Mouse (Mus musculus): ENCODE data around the gene Zzz3. TPM values are rescaled to one million over a fixed set of nuclear protein-coding genes. Genes with fewer than 3 reads are reported as not detected.

Gene Zzz3
- polyA plus RNA-seq, 1 experiment, result 35.7 TPM

GRCm38 (mm10) chr3:152494667-152495360 lies 99.5 kb downstream of the Zzz3 start:
- no peaks in the 10 kb centered on the region for H3K4me1 ChIP-seq (replicated peaks; ENCODE audit: control insufficient read depth, insufficient read depth, low read length)
- H3K4me3 ChIP-seq (ENCODE audit: control insufficient read depth, insufficient read depth, low read length), result no peak overlapping the region
- no peak overlapping the region for H3K27ac ChIP-seq (ENCODE audit: control insufficient read depth, insufficient read depth, low read length)
- TF ChIP-seq CTCF (IDR thresholded peaks at IDR 0.05; ENCODE audit: borderline replicate concordance, control insufficient read depth, extremely low read depth, insufficient read depth, low read length, poor library complexity) (no peak), POLR2A (IDR thresholded peaks at IDR 0.05; ENCODE audit: control insufficient read depth, extremely low read depth, insufficient read depth, low read length, poor library complexity) (no peak)
- no peak for DNase-seq
- no peaks in the 10 kb centered on the region for H3K27me3 ChIP-seq (ENCODE audit: control insufficient read depth, insufficient read depth, low read length)
- 90% methylated on average over 12 of the region's 12 CpGs for WGBS
- H3K36me3 ChIP-seq (ENCODE audit: control insufficient read depth, insufficient read depth, low read length), result no peaks in the 10 kb centered on the region

- H3K4me1 ChIP-seq (replicated peaks; ENCODE audit: control insufficient read depth, insufficient read depth, low read length), result no peaks in the 10 kb centered on the region
- TF ChIP-seq POLR2A (IDR thresholded peaks at IDR 0.05; ENCODE audit: control insufficient read depth, extremely low read depth, insufficient read depth, low read length, poor library complexity), result no peak
- TF ChIP-seq CTCF (IDR thresholded peaks at IDR 0.05; ENCODE audit: borderline replicate concordance, control insufficient read depth, extremely low read depth, insufficient read depth, low read length, poor library complexity), result no peak
- WGBS, result 97% methylated on average over 8 of the region's 8 CpGs
Observed at GRCm38 (mm10) chr3:152495415-152495898, 100.2 kb downstream of the Zzz3 start.

GRCm38 (mm10) chr3:152497084-152497483 lies 101.8 kb downstream of the Zzz3 start:
- H3K27me3 ChIP-seq (ENCODE audit: control insufficient read depth, insufficient read depth, low read length), result no peaks in the 10 kb centered on the region
- 93% methylated on average over 7 of the region's 7 CpGs for WGBS
- H3K36me3 ChIP-seq (ENCODE audit: control insufficient read depth, insufficient read depth, low read length), result no peaks in the 10 kb centered on the region
- no peak for DNase-seq
- no peak overlapping the region for H3K27ac ChIP-seq (ENCODE audit: control insufficient read depth, insufficient read depth, low read length)
- no peaks in the 10 kb centered on the region for H3K4me1 ChIP-seq (replicated peaks; ENCODE audit: control insufficient read depth, insufficient read depth, low read length)
- no peak overlapping the region for H3K4me3 ChIP-seq (ENCODE audit: control insufficient read depth, insufficient read depth, low read length)
- no peak for TF ChIP-seq POLR2A (IDR thresholded peaks at IDR 0.05; ENCODE audit: control insufficient read depth, extremely low read depth, insufficient read depth, low read length, poor library complexity)
- TF ChIP-seq CTCF (IDR thresholded peaks at IDR 0.05; ENCODE audit: borderline replicate concordance, control insufficient read depth, extremely low read depth, insufficient read depth, low read length, poor library complexity), result no peak

More at GRCm38 (mm10) chr3:152495415-152495898, 100.2 kb downstream of the Zzz3 start:
- Histone ChIP-seq H3K4me3 (ENCODE audit: control insufficient read depth, insufficient read depth, low read length) (no peak overlapping the region), H3K27ac (ENCODE audit: control insufficient read depth, insufficient read depth, low read length) (no peak overlapping the region), H3K36me3 (ENCODE audit: control insufficient read depth, insufficient read depth, low read length) (no peaks in the 10 kb centered on the region), H3K27me3 (ENCODE audit: control insufficient read depth, insufficient read depth, low read length) (no peaks in the 10 kb centered on the region)
- DNase-seq, result no peak

- TF ChIP-seq CTCF (IDR thresholded peaks at IDR 0.05; ENCODE audit: borderline replicate concordance, control insufficient read depth, extremely low read depth, insufficient read depth, low read length, poor library complexity) (no peak), POLR2A (IDR thresholded peaks at IDR 0.05; ENCODE audit: control insufficient read depth, extremely low read depth, insufficient read depth, low read length, poor library complexity) (no peak)
- Histone ChIP-seq H3K4me1 (replicated peaks; ENCODE audit: control insufficient read depth, insufficient read depth, low read length) (no peaks in the 10 kb centered on the region), H3K4me3 (ENCODE audit: control insufficient read depth, insufficient read depth, low read length) (no peak overlapping the region), H3K36me3 (ENCODE audit: control insufficient read depth, insufficient read depth, low read length) (no peaks in the 10 kb centered on the region), H3K27me3 (ENCODE audit: control insufficient read depth, insufficient read depth, low read length) (no peaks in the 10 kb centered on the region), H3K27ac (ENCODE audit: control insufficient read depth, insufficient read depth, low read length) (no peak overlapping the region)
- DNase-seq, result no peak
- 96% methylated on average over 2 of the region's 2 CpGs for WGBS
Observed at GRCm38 (mm10) chr3:152497842-152498241, 102.6 kb downstream of the Zzz3 start.

GRCm38 (mm10) chr3:152498968-152499696 lies 103.9 kb downstream of the Zzz3 start:
- TF ChIP-seq POLR2A (IDR thresholded peaks at IDR 0.05; ENCODE audit: control insufficient read depth, extremely low read depth, insufficient read depth, low read length, poor library complexity), result no peak
- no peak for TF ChIP-seq CTCF (IDR thresholded peaks at IDR 0.05; ENCODE audit: borderline replicate concordance, control insufficient read depth, extremely low read depth, insufficient read depth, low read length, poor library complexity)
- Histone ChIP-seq H3K4me3 (ENCODE audit: control insufficient read depth, insufficient read depth, low read length) (no peak overlapping the region), H3K27ac (ENCODE audit: control insufficient read depth, insufficient read depth, low read length) (no peak overlapping the region), H3K36me3 (ENCODE audit: control insufficient read depth, insufficient read depth, low read length) (no peaks in the 10 kb centered on the region), H3K4me1 (replicated peaks; ENCODE audit: control insufficient read depth, insufficient read depth, low read length) (no peaks in the 10 kb centered on the region), H3K27me3 (ENCODE audit: control insufficient read depth, insufficient read depth, low read length) (no peaks in the 10 kb centered on the region)
- WGBS, result 36% methylated on average over 2 of the region's 2 CpGs
- DNase-seq, result no peak

GRCm38 (mm10) chr3:152507900-152508299 lies 112.6 kb downstream of the Zzz3 start:
- no peaks in the 10 kb centered on the region for H3K36me3 ChIP-seq (ENCODE audit: control insufficient read depth, insufficient read depth, low read length)
- no peaks in the 10 kb centered on the region for H3K27me3 ChIP-seq (ENCODE audit: control insufficient read depth, insufficient read depth, low read length)
- 95% methylated on average over 8 of the region's 8 CpGs for WGBS
- DNase-seq, result no peak
- H3K4me3 ChIP-seq (ENCODE audit: control insufficient read depth, insufficient read depth, low read length), result no peak overlapping the region
- TF ChIP-seq CTCF (IDR thresholded peaks at IDR 0.05; ENCODE audit: borderline replicate concordance, control insufficient read depth, extremely low read depth, insufficient read depth, low read length, poor library complexity) (no peak), POLR2A (IDR thresholded peaks at IDR 0.05; ENCODE audit: control insufficient read depth, extremely low read depth, insufficient read depth, low read length, poor library complexity) (no peak)
- H3K27ac ChIP-seq (ENCODE audit: control insufficient read depth, insufficient read depth, low read length), result no peak overlapping the region
- no peaks in the 10 kb centered on the region for H3K4me1 ChIP-seq (replicated peaks; ENCODE audit: control insufficient read depth, insufficient read depth, low read length)
